Mouse (Mus musculus) heart, embryonic 15.5 days (tissue): ENCODE results near the gene Foxn3. TPM values are rescaled to one million over a fixed set of nuclear protein-coding genes. Genes with fewer than 3 reads are reported as not detected.

ENCODE experiments used
- ATAC-seq: fragments of 200-750 bp; cut with Nextera tagmentation; replicated peaks from 2 replicates; pipeline ENCODE4 v1.8.0; 2017; ENCODE audit warnings: low read depth, moderate TSS enrichment; ENCODE audit not compliant: insufficient number of reproducible peaks, insufficient read depth, low FRiP score
- H3K27ac ChIP-seq: fragments of 300-500 bp; sonication (generic); 2 replicates; pipeline ENCODE4 v1.5.1; 2015; ENCODE audit warnings: mild to moderate bottlenecking, inconsistent platforms
- H3K27me3 ChIP-seq: fragments of 300-500 bp; sonication (generic); 2 replicates; pipeline ENCODE4 v1.6.1; 2015; ENCODE audit warnings: inconsistent platforms
- H3K36me3 ChIP-seq: fragments of 300-500 bp; sonication (generic); 2 replicates; pipeline ENCODE4 v1.6.1; 2015; ENCODE audit warnings: mild to moderate bottlenecking, inconsistent platforms
- H3K4me1 ChIP-seq: fragments of 300-500 bp; sonication (generic); replicated peaks from 2 replicates; pipeline ENCODE4 v1.6.1; 2015; ENCODE audit warnings: inconsistent platforms
- H3K4me2 ChIP-seq: fragments of 300-500 bp; sonication (generic); 2 replicates; pipeline ENCODE4 v1.6.1; 2015; ENCODE audit warnings: inconsistent platforms, mild to moderate bottlenecking, moderate library complexity
- H3K4me3 ChIP-seq: fragments of 300-500 bp; sonication (generic); 2 replicates; pipeline ENCODE4 v1.5.1; 2015; ENCODE audit warnings: mild to moderate bottlenecking, inconsistent platforms
- H3K9ac ChIP-seq: fragments of 300-500 bp; sonication (generic); 2 replicates; pipeline ENCODE4 v1.6.1; 2015; ENCODE audit warnings: mild to moderate bottlenecking, inconsistent platforms
- H3K9me3 ChIP-seq: fragments of 300-500 bp; sonication (generic); replicated peaks from 2 replicates; pipeline ENCODE4 v1.6.1; 2016; ENCODE audit warnings: inconsistent platforms
- WGBS: fragments of 180-500 bp; shearing (Covaris S2); methylation state at CpG from one replicate; pipeline ENCODE4 v1.1.7; 2015; ENCODE audit warnings: mixed read lengths; 5-methylcytosine and 5-hydroxymethylcytosine counted together
- polyA plus RNA-seq: library from polyadenylated mRNA; unstranded; fragments of >200 nt; fragmentation: Nextera tagmentation; extraction: Ambion mirVana; gene quantifications from 2 replicates; pipeline ENCODE4 v1.2.1, GENCODE M21; 2015

Foxn3 gene
- polyA plus RNA-seq: 57.5 and 64.2 TPM in 2 replicates

GRCm38 (mm10) chr12:99563219-99564059 lies at the start of gene Foxn3:
Gene Foxn3 (minus strand): TSS chr12:99563582.
- WGBS: under 1% methylated on average over 63 of the region's 66 CpGs
- peak; percentile 86 for ATAC-seq
- no peaks in the 10 kb centered on the region for H3K27me3 ChIP-seq

GRCm38 (mm10) chr12:99612181-99612871 lies 48.9 kb upstream of the Foxn3 start:
- H3K9ac ChIP-seq: no peak overlapping the region
- no peak overlapping the region for H3K27ac ChIP-seq
- no peaks in the 10 kb centered on the region for H3K9me3 ChIP-seq
- H3K4me3 ChIP-seq: no peak overlapping the region
- ATAC-seq: no peak
- no peak overlapping the region for H3K4me2 ChIP-seq
- WGBS: 51% methylated on average over 9 of the region's 9 CpGs
- no peaks in the 10 kb centered on the region for H3K36me3 ChIP-seq
- no peaks in the 10 kb centered on the region for H3K27me3 ChIP-seq
- H3K4me1 ChIP-seq: peaks cover 13% of the 10 kb centered on the region

More at GRCm38 (mm10) chr12:99563219-99564059, at the start of gene Foxn3:
- no peaks in the 10 kb centered on the region for H3K9me3 ChIP-seq
- H3K4me2 ChIP-seq: peak within 1 kb of the TSS; percentile 89
- peak within 1 kb of the TSS; percentile 85 for H3K27ac ChIP-seq
- H3K36me3 ChIP-seq: no peaks in the 10 kb centered on the region
- H3K4me1 ChIP-seq: peaks cover 41% of the 10 kb centered on the region
- H3K4me3 ChIP-seq: peak within 1 kb of the TSS; percentile 89
- peak within 1 kb of the TSS; percentile 96 for H3K9ac ChIP-seq

GRCm38 (mm10) chr12:99610868-99611267 lies 47.5 kb upstream of the Foxn3 start:
- H3K9me3 ChIP-seq: no peaks in the 10 kb centered on the region
- H3K4me3 ChIP-seq: no peak overlapping the region
- H3K4me1 ChIP-seq: peaks cover 13% of the 10 kb centered on the region
- H3K27me3 ChIP-seq: no peaks in the 10 kb centered on the region
- 84% methylated on average over 7 of the region's 7 CpGs for WGBS
- no peak overlapping the region for H3K4me2 ChIP-seq
- H3K9ac ChIP-seq: no peak overlapping the region
- no peak overlapping the region for H3K27ac ChIP-seq
- ATAC-seq: no peak
- no peaks in the 10 kb centered on the region for H3K36me3 ChIP-seq

GRCm38 (mm10) chr12:99610069-99610815 lies 46.9 kb upstream of the Foxn3 start:
- peak overlapping the region; percentile 66 for H3K27ac ChIP-seq
- no peaks in the 10 kb centered on the region for H3K27me3 ChIP-seq
- H3K9me3 ChIP-seq: no peaks in the 10 kb centered on the region
- H3K36me3 ChIP-seq: no peaks in the 10 kb centered on the region
- peaks cover 13% of the 10 kb centered on the region for H3K4me1 ChIP-seq
- no peak overlapping the region for H3K4me2 ChIP-seq
- WGBS: 85% methylated on average over 16 of the region's 16 CpGs
- ATAC-seq: no peak
- H3K9ac ChIP-seq: no peak overlapping the region
- H3K4me3 ChIP-seq: no peak overlapping the region

- no peak overlapping the region for H3K4me3 ChIP-seq
- H3K9ac ChIP-seq: no peak overlapping the region
- H3K4me2 ChIP-seq: no peak overlapping the region
- no peaks in the 10 kb centered on the region for H3K36me3 ChIP-seq
- peak overlapping the region; percentile 66 for H3K27ac ChIP-seq
- H3K27me3 ChIP-seq: no peaks in the 10 kb centered on the region
- H3K9me3 ChIP-seq: no peaks in the 10 kb centered on the region
- peaks cover 13% of the 10 kb centered on the region for H3K4me1 ChIP-seq
- ATAC-seq: peak; percentile 88
- WGBS: 48% methylated on average over 5 of the region's 5 CpGs
These were observed 46.3 kb upstream of the Foxn3 start for GRCm38 (mm10) chr12:99609643-99610042.

GRCm38 (mm10) chr12:99608279-99608955 lies 45.0 kb upstream of the Foxn3 start:
- Histone ChIP-seq H3K9ac (no peak overlapping the region), H3K4me2 (no peak overlapping the region), H3K9me3 (no peaks in the 10 kb centered on the region), H3K27me3 (no peaks in the 10 kb centered on the region), H3K27ac (no peak overlapping the region), H3K4me3 (no peak overlapping the region), H3K4me1 (peaks cover 13% of the 10 kb centered on the region), H3K36me3 (no peaks in the 10 kb centered on the region)
- WGBS: 75% methylated on average over 10 of the region's 10 CpGs
- no peak for ATAC-seq

DNA sequence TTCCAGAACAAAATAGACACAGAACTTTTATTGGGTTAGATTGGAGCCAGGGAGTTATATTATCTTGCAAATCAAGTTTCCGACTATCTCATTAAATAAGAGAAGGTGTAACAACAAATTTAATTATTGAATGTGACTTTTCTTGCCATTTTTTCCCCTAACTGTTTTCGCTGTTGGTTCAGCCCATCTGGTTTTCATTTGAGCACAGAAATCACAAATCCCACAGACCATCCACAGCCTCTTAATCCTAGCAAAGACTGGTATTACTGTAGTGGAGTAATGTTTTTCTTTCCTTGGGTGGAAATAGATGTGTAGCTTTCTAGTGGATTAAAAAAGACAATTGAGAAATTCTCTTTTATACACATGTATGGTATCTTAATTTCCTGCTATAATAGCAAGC lies 40.0 kb upstream of the Foxn3 start:
- Histone ChIP-seq H3K36me3 (no peaks in the 10 kb centered on the region), H3K4me2 (no peak overlapping the region), H3K4me3 (no peak overlapping the region), H3K27ac (no peak overlapping the region), H3K9ac (no peak overlapping the region), H3K9me3 (no peaks in the 10 kb centered on the region), H3K27me3 (no peaks in the 10 kb centered on the region), H3K4me1 (peaks cover 6% of the 10 kb centered on the region; the same call in 1 of the 2 replicates)
- WGBS: 81% methylated on average over 2 of the region's 2 CpGs
- ATAC-seq: no peak

- Histone ChIP-seq H3K9me3 (no peaks in the 10 kb centered on the region), H3K4me3 (no peak overlapping the region), H3K4me1 (peaks cover 6% of the 10 kb centered on the region; the same call in 1 of the 2 replicates), H3K27ac (no peak overlapping the region), H3K36me3 (no peaks in the 10 kb centered on the region), H3K4me2 (no peak overlapping the region), H3K9ac (no peak overlapping the region), H3K27me3 (no peaks in the 10 kb centered on the region)
- no peak for ATAC-seq
- 80% methylated on average over 3 of the region's 3 CpGs for WGBS
These were observed 38.5 kb upstream of the Foxn3 start for GRCm38 (mm10) chr12:99601841-99602240.

GRCm38 (mm10) chr12:99601392-99601791 lies 38.0 kb upstream of the Foxn3 start:
- WGBS: 53% methylated on average over 8 of the region's 8 CpGs
- ATAC-seq: no peak

GRCm38 (mm10) chr12:99599606-99600005 lies 36.2 kb upstream of the Foxn3 start:
- Histone ChIP-seq H3K4me2 (peak overlapping the region; percentile 43), H3K36me3 (no peaks in the 10 kb centered on the region), H3K27me3 (no peaks in the 10 kb centered on the region), H3K4me1 (peaks cover 6% of the 10 kb centered on the region; the same call in 1 of the 2 replicates), H3K9ac (no peak overlapping the region), H3K27ac (no peak overlapping the region), H3K9me3 (no peaks in the 10 kb centered on the region), H3K4me3 (no peak overlapping the region)
- 39% methylated on average over 7 of the region's 7 CpGs for WGBS
- no peak for ATAC-seq

More at GRCm38 (mm10) chr12:99601392-99601791, 38.0 kb upstream of the Foxn3 start:
- H3K27me3 ChIP-seq: no peaks in the 10 kb centered on the region
- no peaks in the 10 kb centered on the region for H3K36me3 ChIP-seq
- no peak overlapping the region for H3K27ac ChIP-seq
- H3K9ac ChIP-seq: no peak overlapping the region
- H3K9me3 ChIP-seq: no peaks in the 10 kb centered on the region
- H3K4me1 ChIP-seq: peaks cover 6% of the 10 kb centered on the region; the same call in 1 of the 2 replicates
- H3K4me2 ChIP-seq: no peak overlapping the region
- H3K4me3 ChIP-seq: no peak overlapping the region
